Mouse (Mus musculus) cerebellum, postnatal 36 days (tissue): Measurements from ENCODE around the gene Ankar.

ENCODE experiments used
- DNase-seq, 2 experiments: peaks; one replicate each; pipeline ENCODE4 v3.0.0; 2021 to 2022; ENCODE audit warnings: mixed read lengths in 2 of 2

The Ankar gene

DNA sequence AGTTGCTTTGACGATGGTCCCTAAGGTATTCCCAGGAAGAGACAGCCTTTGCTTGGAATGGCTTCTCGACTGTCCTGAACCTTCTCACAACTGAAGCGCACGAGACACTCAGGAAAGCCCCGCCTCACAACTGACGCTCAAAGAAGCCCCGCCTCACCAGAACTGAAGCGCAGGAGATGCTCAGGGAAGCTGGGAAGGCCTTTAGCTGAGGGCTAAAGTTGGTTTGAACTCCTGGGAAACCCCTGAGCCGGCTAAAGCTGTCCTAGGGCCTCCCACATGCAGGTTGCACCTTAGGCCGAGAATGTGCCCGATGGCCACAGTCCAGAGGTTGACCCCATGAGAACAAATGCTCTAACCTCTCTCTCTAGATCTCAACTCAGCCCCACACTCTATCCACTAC lies at the start of gene Ankar:
Gene Ankar, minus strand, starts transcription at position 101 of the 400 bp plus-strand sequence.
- DNase-seq: no peak

DNA sequence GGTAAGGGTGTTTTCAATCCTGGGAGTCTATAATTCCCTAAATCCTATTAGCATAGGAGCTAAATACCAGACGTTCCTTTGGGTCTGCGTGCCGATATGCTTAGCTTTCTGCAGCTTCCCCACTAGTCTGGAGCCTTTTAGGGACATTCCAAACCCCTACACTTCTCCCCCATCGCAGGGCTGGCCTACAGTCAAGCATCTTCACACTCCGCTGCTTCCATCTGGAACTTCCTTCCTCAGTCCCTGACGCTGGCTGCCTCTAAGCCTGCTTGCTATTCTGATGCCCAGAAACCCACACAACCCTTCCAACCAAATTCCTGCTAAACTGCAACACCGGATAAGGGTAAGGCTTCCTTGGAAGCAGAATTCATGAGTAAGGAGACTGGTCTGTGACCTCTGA lies 46.0 kb upstream of the Ankar start:
- peak; percentile 73 to 74 for DNase-seq

- no peak for DNase-seq
Observed at GRCm38 (mm10) chr1:72744816-72745506, 44.6 kb upstream of the Ankar start.

- DNase-seq: no peak
Observed at GRCm38 (mm10) chr1:72741406-72741805, 41.0 kb upstream of the Ankar start.

GRCm38 (mm10) chr1:72739681-72740063 lies 39.3 kb upstream of the Ankar start:
- peak; percentile 20 to 26 for DNase-seq

- peak; percentile 76 to 77 for DNase-seq
Observed at GRCm38 (mm10) chr1:72738946-72739680, 38.7 kb upstream of the Ankar start.

DNA sequence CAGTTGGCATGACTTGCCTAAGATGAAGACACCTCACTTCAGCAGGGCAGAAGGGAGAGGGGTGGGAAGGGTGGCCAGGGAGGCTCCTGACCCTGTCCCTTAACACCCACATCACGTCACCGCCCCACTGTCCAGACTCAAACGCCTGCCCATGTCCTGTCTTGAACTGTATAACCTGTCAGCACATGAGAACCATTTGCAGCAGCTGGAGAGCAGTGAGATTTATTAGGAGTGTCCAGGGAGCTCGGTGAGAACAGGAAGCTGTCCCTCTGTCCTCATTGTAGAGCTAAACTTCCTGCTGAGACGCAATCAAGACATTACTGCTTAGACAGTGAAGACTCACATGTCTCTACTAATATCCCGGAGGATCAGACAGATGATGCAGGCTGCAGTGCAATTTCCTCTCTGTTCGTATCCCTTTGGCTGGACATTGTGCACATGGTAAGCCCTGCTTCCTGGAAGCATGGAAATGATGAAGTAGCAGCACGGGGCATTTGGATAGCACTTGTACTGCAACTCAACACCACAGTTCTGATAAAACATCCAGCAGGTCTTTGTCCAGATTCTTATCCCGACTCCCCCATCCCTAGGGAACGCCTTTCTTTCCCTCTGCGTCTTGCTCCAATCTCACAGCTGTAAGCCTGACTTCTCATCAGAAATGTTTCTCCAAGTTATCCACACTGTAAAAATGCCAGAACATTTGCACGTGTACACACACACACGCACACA lies 36.2 kb upstream of the Ankar start:
- no peak for DNase-seq

- DNase-seq: no peak
Observed at GRCm38 (mm10) chr1:72733191-72733691, 32.9 kb upstream of the Ankar start.

DNA sequence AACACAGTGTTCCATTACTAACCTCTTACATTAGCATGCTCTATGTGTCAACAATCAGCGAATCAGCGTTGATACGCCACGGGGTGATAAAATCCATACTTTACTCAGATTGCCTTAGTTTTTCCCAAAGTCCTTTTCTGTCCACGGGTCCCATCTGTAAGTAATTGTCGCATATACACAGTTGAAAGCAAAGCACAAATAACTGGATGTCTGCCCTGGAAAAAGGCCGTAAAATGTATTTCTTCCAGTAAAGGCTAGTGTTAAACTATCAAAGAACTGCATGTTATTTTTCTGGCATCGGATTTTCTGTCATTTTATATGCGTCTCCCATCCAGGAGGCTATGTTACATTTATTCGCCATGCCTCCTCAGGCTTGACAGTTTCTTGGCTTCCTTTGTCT lies 29.7 kb upstream of the Ankar start:
- DNase-seq: no peak

DNA sequence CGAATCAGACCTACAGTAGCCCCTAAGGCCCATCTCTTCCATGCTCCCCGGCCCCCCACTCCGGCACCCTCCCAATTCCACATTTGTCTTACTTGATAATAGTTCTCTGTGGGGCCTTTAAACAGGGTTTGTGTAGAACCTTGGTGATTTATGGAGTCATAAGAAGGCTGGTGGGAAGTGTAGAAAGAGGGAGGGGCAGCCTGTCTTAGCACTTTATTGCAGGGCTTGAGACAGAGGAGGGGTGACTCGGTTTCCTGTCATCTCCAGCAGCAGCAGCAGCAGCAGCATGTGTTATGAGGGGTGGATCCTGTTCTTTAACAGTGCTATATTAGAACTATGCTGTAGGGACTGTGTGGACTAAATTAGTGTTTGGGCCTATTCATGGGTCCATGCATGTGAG lies 28.4 kb upstream of the Ankar start:
- DNase-seq: no peak

DNA sequence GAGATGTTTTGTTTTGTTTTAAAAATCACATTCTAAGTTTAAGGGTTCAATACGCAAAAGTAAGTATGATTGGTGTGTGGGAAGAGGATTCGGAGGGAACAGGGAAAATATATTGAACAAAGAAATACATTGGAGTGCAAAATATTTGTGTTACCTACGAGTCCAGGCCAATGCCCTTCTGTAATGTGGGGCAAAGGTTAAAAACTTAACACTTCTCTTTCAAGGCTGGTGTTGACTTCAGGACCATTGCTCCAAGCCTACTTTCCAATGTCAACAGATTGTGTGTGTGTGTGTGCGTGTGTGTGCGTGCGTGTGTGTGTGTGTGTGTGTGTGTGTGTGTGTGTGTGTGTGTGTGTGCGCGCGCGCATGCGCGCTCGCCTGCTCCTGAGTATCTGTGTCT lies 25.6 kb upstream of the Ankar start:
- DNase-seq: no peak

DNA sequence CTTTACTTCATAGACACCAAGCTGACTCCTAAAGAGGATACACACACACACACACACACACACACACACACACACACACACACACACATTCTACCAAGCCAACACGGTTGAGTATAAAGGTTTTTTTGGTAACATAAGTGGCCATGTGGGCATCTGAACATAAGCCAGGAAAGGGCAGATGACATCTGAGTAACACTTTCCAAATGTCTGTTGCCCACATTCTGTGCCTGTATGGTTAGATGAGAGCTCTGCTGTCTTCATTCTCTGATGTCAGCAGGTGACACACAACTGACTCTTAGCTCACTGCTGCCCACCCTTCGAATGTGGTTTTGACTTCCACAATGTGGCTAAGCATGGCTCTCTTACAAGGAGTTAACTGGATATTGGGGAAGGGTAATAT lies 24.0 kb upstream of the Ankar start:
- peak; percentile 47 to 65 for DNase-seq

DNA sequence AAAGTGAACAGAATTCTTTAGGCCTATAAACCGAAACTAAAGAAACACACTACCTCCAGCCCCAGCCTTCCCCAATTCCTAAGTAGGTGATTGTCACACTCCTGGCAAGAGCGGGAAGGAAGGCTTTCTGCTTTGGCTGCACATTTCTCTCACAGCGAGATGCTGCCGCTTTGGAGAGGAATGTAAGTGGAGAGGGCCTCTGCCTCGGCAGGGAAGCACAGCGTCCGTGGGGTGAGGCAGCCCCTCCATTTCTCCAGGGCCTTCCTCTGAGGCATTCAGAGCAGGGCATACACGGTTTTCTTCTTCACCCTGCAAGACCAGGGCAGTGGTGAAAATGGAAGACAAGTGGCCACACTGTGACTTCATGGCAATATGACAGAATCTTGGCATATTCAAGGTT lies 22.3 kb upstream of the Ankar start:
- DNase-seq: peak; percentile 21 to 42

DNA sequence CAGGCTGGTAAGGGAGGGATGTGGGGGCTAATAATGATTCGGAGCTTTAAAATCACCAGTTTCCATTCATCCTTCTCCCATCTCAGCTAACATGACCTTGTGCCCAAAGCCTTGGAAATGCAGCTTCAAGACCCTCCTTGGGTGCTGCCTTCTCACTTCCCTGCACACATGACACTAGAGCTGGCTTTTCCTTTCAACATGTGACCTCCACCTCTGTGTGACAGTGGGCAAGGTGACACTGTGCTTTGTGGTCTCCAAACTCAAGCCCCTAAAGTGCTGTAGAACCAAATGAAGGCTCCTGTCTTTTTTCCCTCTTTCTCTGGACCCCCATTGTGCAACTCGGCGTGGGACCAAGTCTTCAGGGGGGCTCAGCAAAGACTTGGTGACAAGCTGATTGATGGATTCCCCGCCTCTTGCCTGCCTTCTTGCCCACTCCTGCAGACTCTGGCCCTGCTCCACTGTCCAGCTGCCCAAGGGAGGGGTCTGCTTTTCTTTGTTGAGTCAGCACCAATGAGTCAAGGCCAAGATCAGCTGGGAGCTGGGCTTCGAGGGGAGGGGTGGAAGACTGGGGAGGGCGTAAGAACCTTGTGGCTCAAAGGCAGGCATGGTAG lies 19.8 kb upstream of the Ankar start:
- DNase-seq: no peak

- peak; percentile 59 to 63 for DNase-seq
Observed at GRCm38 (mm10) chr1:72718846-72719245, 18.5 kb upstream of the Ankar start.

DNA sequence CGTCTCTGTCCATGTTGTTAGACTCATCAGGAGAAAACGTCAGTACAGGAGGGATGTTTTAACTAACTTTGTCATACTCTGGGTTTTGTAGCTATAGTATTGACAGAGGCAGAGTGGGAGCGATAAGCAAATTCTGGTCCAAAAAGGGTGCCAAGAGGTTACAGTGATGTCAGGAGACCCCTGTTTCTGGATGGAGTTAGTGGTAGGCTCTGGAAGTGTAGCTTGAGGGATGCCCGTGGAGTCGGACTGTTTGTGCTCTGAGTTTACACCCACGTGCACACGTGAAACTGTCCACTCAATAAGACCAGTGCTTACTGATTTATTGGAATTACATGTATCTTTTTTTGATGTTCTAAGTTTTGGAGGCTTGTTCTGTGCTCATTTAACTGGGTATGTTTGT lies 17.2 kb upstream of the Ankar start:
- DNase-seq: no peak

- peak; percentile 80 to 83 for DNase-seq
Observed at GRCm38 (mm10) chr1:72716926-72717325, 16.5 kb upstream of the Ankar start.

DNA sequence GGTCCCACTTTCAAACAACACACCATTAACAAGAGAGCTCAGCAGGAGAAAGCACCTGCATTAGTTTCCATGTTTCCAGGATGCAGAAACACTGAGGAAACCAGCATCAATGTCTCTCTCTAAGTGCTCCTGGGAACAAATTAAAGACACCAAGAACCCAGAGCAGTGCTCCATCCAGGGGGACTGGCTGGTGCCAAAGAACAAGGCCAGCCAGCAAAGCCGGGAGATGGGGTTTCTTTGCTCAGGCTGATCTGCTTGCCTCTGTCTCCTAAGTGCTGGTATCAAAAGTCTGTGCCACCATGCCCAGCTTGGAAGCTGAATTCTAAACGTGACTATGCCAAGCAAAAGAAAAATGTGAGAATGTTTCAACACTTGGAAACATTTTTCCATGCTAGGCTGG lies 16.0 kb upstream of the Ankar start:
- DNase-seq: no peak

DNA sequence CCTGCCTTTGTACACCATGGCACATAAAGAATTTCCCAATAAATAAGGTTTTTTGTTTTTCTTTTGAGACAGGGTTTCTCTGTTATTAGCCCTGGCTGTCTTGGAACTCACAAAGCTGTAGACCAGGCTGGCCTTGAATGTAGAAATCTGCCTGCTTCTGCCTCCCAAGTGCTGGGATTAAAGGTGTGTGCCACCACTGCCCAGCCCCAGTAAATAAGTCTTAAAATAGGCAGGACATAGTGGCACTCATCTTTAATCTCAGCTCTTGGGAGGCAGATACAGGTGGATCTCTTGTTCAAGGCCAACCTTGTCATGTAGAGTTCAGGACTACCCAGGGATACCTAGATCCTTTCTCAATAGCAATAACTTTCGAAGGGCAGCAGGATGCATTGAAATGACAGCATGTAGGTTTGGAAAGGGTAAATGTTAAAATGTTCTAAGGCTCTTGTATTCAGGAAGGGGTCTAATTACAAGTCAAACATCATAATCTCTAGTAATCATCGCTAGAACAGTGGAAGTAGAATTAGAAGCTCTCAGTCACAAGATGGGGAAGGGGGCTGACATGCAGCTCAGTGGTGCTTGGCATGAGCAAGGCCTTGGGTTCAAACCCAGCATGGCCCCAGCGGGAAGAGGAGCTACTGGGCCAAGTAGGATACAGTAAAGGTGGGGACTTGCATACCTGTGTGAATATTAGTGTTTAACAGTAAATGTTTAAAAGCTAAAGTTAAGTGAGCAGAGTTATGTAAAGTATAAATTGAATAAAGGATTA lies 15.4 kb upstream of the Ankar start:
- no peak for DNase-seq

DNA sequence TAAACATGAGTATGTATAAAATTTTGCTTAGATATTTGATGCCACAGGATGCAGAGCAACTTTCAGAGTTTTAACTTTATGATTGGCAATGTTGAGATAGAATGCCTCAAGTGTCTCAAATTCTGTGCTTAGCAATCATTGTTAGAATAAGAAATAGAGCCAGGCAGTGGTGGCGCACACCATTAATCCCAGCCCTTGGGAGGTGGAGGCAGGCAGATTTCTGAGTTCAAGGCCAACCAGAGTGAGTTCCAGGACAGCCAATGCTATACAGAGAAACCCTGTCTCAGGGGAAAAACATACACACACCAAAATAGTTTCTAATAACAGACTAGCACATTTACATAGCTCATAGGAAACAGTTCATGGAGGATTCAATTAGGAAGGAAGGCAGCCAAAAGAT lies 14.7 kb upstream of the Ankar start:
- DNase-seq: no peak

GRCm38 (mm10) chr1:72714547-72714946 lies 14.2 kb upstream of the Ankar start:
- DNase-seq: no peak

DNA sequence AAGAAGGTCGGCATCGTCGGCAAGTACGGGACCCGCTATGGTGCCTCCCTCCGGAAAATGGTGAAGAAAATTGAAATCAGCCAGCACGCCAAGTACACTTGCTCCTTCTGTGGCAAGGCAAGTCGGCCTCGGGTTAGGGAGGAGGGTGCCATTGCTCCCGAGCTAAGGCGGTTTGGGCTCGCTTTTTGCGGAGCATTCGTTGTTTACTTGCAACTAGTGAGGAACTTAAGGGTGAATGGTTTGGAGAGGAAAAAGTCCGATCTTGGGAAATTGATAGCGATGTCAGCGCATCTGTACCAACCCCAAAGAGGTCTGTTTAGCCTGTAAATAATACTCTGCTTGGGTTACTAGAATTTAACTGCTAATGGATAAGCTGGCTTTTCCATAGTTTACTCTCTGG lies 11.3 kb upstream of the Ankar start:
- DNase-seq: no peak
